Mouse (Mus musculus) gastrocnemius, postnatal 4 days (tissue): ENCODE data around the gene Pde4d. TPM values are rescaled to one million over a fixed set of nuclear protein-coding genes. Genes with fewer than 3 reads are reported as not detected.

Experiments
- DNase-seq, 2 experiments: peaks; one replicate each; pipeline ENCODE4 v3.0.0; 2021 to 2022; ENCODE audit warnings: low spot score in 2 of 2, mixed read lengths in 2 of 2
- total RNA-seq, 2 experiments: library from RNA; stranded (reverse); gene quantifications; 2 replicates each; pipeline ENCODE4 v1.2.3; 2021

The Pde4d gene
- total RNA-seq, 2 experiments from 2014 or later, result 67.3 to 73.3 TPM

DNA sequence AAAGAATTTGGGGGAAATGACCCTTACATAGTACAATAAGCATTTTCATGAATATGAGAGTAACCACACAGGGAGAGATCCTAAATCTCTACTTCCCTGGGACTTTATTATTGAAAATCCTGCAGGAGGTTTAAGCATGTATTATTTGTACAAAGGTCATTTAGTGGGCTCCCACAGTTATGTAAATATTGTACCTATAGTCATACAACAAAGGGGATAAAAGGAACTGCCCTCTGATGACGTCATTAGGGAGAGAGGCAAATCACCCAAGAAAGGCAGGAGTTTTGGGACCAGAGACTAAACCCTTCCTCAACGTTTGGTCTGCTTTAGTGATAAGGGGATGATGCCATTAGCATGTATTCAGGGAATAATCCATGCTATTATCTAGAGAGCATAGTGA is 1390.5 kb downstream of the Pde4d start:
- DNase-seq, result no peak

DNA sequence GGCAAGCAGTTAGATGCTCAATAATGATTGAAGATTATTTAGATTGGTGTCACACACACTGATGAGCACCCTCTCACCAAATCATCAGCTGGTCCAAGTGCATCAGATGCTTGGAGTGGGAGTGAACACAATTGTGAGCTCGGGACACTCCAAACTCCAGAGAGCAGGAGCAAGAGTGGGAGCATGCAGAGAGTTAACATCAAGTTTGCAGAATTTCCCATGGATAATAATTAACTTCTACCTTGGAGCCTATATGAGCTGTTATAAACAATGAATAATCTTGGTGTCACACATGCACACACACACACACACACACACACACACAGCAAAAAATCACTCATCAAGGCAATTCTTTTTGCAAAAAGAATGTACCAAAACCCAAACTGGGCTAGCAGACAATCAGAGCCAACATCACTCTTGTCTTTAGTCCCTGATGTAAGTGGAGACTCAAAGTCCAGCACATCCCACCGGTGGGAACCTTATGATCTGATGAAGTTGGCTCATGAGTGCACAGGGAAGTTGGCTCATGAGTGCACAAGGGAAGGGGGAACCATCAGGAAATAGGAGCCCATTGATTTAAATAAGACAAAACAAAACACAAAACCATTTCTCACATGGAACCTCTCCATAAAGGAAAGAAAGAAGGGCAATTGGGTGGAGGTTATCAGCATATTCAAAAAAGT is 1391.5 kb downstream of the Pde4d start:
- DNase-seq, result no peak

DNA sequence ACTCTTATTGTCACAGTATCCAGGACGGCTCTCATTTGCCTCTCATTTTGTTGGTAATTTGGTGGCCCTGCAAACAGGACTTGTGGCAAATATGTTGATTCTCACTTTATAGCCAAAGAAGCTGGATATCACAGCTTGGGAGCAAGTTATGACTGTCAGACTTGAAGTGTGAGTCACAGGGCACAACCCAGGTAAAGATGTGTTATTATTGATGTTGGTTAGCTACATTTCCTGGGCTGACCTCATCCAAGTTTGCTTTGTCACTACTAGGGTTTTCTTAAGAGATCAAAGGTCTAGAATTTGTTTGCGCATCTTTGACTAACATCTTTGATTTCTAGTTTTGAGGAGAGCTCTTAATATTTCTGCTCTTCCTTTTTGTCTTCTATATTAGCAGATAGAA is 1393.2 kb downstream of the Pde4d start:
- no peak for DNase-seq

DNA sequence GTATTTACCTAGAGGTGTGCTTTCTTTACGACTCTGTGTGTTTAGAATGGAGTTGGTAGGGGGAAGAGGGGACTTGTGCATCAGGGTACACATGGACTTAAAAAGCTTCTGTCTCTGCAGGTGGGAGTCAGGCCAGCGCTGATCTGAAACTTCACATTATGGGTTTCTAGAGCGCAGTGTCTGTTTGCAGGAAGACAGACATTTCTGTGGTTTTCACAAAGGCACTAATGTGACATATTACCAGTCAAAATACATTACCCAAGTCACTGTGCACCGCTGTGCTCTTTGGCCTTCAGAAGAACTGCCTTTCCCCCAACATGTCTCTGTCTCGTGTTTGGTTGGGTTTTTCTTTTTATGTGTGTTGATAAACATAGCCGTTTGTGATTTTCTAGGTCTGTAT is 1395.1 kb downstream of the Pde4d start:
- no peak for DNase-seq

DNA sequence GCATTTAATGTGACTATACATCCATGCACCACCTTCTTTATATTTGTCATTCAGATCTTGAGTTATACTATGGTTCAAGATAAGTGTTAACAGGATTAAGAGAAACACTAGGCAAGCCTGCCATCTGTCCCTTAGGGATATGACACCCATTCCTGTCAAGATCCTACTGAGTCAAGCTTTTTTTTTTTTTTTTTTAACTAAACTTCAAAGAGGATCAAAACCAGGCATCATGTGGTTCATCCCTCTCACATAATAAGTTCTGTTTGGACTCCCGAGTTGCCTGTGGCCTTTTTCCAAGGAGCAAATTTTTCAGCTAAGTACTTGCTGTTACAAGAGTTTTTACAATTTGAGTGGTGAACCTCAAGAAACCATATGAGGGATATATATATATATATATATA is 1414.1 kb downstream of the Pde4d start:
- no peak for DNase-seq

DNA sequence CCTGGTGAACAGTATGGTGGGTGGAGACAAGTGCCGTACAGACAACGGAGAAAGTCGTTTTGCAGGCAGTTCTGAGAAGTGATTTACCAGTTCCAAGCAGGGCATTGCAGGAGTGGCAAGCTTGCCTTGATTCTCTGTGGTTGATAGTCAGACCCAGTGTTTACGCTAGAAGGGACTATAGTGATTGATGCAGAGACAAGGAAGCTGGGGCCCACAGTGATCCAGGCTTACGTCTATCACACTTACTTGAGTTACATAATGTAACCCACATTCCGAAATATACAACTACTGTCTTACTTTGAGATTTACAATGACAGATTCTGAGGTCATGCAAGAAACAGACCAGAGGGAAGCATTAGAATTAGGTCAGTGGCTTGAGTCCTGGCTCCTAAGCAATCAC is 1414.6 kb downstream of the Pde4d start:
- DNase-seq, result no peak

DNA sequence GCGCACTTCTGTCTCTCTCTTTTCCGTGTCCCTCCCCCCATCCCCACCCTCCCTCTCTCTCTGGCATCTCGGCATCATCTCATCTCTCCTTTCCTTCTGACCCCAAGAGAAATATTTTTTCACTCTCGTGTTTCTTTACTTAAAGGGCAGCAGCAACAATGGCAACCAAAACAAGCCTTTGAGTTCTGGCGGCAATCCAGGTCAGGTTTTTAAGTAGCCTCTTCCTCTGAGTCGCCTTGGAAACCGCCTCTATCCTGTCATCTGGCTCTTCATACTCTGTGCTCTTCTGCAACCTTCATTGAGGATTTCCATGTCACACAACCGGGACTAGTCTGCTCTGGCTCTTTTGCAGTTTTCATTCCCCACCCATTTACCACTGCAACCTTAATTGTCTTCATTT is 1430.6 kb downstream of the Pde4d start:
- no peak for DNase-seq

DNA sequence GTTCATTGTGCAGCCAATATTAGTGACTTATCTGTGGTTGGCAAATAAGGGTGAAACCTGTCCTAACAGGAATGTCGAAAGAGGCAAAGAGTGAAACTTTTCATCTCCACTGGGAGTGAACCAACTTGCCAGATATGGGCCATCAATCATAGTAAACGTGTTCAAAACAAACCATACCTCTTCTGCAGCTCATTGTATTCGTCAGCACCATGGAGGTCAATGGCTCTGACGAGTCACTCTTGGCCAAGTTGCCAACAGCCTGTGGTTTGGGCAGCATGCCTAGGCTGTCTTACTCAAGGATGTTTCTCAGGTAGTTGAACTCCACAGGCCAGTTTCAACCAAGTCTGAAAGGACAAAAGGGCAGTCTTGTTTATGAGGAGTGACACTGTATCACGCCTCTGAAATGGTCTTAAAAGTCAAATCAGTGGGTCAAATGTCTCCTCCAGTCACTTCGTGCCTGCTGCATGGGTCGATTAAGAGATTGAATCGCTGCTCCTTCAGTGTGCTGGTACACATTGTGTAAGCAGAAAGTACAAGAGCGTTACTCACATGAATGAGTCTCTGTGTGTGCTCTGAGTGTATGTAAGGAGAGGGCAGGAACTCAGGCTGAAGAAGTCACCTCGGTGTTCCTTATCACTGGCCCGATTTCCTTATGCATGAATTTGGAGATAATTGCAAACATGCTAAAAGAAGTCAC is 1431.6 kb downstream of the Pde4d start:
- DNase-seq, result no peak

DNA sequence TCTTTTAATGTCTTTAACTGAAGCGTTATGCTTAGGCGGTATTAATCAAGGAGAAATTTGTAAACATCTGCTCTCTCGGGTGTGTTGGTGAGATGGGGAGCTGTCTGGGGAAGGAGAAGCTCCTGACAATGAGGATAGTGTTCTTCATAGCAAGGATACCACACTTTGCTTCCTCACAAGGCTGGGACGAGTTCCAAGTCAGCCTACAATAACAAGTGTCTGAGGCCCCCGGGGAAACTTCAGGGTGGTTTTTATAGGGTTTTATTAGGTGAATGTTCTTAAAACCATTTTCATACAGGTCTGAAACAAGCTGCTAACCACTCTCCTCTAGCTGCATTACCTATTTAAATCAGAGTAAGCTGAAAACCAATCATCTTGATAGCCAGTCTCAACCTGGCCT is 1433.9 kb downstream of the Pde4d start:
- no peak for DNase-seq

DNA sequence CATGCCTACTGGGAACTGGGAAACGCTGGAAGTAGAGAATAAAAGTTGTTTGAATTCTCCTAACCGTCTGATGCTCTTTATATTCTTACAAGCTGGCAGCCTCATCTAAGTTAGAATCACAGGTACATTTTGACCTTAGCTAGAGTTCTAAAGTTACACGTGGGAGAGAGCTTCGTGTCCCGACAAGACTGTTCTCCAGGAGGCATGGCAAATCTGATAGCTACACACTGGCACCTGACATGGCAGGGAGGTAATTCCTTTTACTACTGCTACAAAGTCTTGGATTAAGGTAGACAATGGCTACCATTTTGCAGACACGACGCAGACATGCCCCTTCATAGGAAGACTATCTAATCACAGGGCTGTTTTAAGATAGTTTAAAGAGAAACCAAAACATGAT is 1435.1 kb downstream of the Pde4d start:
- no peak for DNase-seq

DNA sequence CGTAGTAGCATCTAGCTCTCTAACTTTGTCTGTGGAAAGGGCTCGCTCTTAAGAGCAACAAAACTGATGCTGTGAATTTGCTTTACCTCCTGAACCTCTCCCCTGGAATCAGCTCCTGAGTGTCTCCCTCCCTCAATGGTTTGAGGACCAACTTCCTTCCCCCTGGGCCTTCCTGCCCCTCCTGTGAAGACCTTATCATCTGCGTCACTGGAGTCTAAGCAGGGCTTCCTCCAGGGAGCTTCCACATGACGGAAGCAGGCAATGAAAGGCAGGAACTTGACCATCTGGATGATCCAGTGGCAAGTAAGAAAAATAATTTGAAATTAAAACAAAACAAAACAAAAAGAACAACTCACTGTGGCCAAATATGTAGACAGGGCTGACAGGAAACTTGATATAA is 1438.5 kb downstream of the Pde4d start:
- DNase-seq, result no peak

DNA sequence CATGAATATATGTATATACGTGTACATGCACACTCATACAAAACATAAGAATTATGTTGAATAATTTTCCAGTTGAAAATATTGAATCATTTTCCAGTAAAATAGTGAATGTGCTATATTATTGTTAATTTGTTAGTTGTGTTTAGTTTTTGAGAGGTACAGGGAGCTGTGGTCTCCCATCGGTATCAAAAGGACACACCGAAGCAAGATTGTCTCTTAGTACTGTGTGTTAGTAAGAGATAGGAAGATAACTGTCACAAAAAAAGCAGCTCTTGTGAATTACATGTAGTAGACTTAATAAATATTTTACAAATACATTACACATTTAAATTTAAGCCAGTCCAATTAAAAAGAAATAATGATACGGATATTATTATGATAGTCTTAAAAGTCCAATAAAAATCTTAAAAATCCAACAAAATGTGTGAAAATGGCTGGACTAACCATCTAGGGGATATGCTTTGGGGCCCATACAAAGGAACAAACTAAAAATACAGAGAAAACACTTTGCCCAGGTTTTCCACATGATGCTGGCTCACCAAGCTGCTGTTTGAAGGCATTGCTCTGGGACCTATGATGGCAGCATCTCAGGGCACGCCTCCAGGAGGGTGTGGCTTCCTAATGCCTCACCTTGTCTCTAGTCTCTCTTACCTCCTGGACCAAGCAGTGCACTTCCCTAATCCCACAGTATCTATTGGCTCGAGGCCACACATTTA is 1441.6 kb downstream of the Pde4d start:
- no peak for DNase-seq

DNA sequence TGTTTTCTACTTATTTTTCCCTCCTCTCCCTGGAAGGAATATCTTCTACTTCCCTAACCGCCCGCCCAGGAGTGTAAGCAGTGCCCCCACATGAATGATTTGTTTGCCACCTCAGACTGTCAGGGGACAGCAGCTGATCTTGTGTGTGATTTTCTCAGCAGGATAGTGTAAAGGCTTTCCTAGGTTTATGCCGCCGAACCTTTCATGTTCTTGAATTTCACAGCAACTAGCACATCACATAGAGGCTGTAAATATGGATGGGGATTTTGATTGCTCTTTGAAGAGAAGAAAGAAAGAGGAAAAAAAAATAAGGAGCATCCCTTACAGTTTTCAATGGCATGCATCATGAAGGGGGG is 1442.1 kb downstream of the Pde4d start:
- no peak for DNase-seq

DNA sequence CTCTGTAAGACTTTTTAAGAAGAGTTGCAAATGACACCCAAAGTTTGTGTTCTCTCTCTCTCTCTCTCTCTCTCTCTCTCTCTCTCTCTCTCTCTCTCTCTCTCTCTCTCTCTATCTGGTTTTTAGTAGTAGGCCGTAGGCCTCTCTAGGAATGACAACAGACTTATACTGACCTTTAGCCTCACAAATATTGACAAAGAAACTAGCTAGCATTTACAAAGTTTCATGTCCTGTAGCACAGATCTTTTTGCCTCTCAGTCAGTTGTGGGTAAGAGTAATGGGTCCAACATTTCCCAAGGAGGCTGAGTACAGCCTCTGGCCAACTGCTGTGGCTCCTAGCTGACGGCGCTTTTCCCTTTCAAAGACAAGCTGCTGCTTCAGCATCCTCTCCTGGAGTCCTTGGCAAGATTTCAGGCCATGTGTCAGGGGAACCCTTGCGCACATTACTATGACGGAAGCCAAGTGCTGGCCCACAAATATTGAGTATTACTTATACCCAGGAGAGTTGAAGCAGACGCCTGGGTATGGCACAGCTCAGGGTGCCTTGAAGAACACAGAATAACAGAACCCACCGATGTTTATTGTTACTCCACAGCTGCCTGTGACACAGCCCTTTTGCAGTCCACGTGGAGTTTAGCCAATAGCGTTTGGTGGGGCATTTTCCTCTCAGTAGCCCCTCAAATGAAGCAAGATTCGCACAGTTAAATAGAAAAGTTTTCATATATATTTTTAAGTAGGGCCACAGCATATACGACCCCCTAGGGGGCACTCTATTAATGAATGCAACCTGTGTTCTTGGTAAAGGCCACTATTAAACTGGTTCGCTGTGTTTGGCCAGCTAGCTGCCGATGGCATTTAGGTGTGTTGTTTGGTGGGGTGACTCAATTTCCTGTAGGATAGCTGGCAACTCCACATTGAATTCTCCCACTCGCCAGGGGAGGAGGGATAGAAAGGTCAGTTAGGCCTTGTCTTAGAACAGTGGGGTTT is 1450.0 kb downstream of the Pde4d start:
- no peak for DNase-seq

DNA sequence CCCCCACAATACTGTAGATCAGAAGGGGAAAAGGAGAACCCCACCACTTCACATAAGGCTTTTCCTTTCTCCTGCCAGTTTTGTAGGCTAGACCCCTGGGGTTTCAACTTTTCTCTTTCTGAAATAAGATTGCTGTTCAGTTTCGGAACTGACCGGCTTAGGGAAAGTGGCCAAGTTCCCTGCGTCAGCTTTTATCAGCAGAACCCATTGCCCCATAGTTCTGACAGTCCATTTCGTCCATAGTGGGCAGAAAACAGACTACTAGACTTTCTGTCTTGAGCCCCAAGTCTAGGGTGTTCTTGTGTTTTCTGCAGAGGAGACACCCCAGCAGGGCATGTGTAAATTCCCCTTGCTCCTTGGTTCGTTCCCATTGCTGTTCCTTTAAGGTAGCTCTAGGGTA is 1452.1 kb downstream of the Pde4d start:
- no peak for DNase-seq

DNA sequence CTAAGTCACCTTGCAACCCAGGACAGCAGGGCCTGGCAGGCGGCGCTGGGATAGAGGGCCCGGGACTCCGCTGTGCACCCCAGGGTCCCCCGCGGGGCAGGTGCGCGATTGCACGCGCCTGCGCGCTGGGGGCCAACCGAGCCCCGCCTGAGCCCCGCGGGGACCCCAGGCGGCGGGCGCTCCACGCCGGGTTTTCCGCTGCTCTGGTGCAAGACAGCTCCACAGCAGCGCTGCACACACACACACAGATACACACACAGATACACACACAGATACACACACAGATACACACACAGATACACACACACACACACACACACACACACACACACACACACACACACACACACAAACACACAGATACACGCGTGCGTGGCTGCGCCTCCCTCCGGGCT is 1452.7 kb downstream of the Pde4d start:
- DNase-seq, result peak; percentile 34 to 40

DNA sequence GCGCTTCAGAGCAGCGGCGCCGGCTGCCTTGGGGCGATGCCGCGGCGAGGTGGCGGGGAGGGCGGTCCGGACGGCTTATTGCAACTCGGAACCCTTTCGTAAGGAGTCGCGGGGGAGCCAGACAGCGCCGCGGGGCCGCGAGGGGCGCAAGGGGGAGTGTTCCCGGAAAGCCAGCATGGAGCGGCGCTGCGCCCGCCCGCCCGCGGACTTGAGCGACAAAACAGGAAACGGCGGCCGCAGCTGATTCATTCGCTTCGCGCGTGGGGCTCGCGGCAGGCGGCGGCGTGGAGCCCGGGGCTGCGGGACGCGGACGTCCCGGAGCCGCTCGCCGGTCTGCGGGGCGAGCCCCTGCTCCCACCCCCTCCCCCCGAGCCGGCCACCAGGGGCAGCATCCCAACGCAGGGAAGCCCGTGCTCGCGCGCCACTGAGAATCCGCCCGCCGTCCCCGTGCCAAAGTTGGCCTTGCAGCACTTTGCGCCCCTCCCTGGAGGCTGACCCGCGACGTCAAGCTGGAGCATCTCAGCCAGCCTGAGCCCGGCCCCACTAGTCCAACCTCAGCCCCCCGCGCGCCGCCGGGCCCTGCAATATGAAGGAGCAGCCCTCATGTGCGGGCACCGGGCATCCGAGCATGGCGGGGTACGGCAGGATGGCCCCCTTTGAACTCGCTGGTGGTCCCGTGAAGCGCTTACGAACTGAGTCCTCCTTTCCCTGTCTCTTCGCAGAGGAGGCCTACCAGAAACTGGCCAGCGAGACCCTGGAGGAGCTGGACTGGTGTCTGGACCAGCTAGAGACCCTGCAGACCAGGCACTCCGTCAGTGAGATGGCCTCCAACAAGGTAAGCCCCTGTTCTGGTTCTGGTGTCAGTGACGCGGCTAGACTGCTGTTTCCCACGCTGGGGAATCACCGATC is 1453.4 kb downstream of the Pde4d start:
- DNase-seq, result peak; percentile 56 to 78

DNA sequence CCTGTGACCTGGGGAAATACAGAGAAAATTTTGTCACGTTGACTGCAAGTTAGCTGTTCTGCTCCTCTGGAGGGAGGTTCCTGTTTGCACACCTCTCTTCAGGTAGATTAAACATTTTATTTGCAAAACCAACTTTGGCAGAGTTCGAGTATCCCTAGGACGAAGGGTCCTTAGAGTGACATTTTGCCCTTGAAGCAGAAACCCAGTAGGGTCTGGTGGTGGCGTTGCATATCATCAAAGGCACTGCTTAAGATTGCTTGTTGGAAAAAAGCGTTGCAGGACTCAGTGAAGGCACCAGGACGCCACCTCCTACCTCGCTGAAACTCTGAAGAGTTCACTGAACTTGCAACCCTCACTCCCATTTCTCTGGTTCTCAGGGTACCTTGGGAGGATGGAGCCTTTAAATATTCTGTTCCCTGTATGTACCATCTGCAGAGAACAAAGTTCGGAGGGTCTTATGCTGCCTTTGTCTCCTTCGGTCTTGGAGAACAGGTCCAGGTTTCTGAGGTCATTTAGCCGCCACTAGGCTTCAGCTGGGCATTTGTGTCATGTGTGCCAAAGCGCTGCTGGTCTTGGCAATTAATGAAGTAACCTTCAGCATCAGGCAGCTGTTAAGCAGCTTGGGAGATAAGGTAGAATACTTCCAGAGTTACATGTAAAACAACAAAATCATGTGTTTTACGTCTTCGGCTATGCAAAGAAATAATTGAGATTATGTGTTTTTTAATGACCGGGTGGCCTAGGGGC is 1454.2 kb downstream of the Pde4d start:
- DNase-seq, result no peak

DNA sequence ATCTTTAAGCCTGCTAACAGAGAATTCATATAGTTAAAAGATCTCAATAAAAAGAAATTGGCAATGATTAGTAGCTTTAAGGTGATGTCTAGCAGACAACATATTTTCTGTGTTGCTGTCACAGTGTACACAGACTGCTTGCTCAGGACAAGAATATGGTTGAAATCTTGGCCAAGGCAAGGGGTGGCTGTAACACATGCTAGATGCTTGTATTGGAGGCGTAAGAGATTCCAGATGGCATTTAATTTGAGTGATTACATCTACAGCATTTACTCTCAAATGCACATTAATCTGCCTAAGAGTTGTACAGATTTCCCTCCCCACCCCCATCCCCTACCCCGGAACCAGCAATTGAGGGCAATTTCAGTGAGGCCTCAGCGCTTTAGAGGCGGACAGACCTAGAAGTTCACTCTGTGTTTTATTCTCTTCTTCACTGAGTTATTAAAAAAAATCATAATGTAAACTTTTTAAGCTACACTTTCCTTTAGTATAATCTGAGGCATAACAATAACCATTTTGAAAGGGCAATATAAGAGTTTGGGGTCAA is 1456.7 kb downstream of the Pde4d start:
- no peak for DNase-seq
